Mouse (Mus musculus) stomach, postnatal 0 days (tissue): Measurements from ENCODE around the gene Hoxd11.

ENCODE experiments used
- CTCF ChIP-seq: IDR thresholded peaks from 2 replicates; pipeline ENCODE4 v1.5.1; 2016; ENCODE audit warnings: antibody characterized with exemption, low read depth, mild to moderate bottlenecking, moderate library complexity
- EP300 ChIP-seq: optimal IDR thresholded peaks from 2 replicates; pipeline ENCODE3; 2016; ENCODE audit warnings: antibody characterized with exemption

DNA sequence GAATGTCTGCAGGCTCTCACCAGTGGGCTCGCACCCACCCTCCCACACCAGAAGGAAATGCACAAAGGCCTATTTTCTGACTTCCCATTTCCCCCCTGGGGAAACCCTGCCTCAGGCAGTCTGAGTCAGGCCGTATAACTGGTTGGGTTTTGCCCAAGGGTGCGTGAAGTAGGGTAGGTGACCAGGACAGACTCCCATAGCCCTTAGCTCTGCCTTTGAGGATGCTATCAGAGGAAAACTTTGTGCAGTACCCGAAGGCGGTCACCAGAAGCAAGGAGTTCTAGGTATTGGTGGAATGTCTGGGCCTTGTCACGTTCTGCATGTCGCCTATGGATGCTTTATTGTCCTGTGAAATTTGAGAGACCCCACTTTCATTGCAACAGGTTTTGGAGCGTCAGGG is 43.6 kb downstream of the Hoxd11 start:
- TF ChIP-seq EP300: no peak
- no peak for TF ChIP-seq CTCF
